Mouse (Mus musculus): ENCODE results near the gene Glb1l2. TPM values are rescaled to one million over a fixed set of nuclear protein-coding genes. Genes with fewer than 3 reads are reported as not detected.

The Glb1l2 gene
- total RNA-seq (2022) = 10 to 100 TPM in 2 of 4 experiments, 1 to 10 TPM in 2; 4.8 to 23.3 (median 10.1) TPM

GRCm38 (mm10) chr9:26805935-26806666 is at the start of gene Glb1l2:
Gene Glb1l2, minus strand, starts transcription at chr9:26806468.
- DNase-seq = peak; percentile 94

DNA sequence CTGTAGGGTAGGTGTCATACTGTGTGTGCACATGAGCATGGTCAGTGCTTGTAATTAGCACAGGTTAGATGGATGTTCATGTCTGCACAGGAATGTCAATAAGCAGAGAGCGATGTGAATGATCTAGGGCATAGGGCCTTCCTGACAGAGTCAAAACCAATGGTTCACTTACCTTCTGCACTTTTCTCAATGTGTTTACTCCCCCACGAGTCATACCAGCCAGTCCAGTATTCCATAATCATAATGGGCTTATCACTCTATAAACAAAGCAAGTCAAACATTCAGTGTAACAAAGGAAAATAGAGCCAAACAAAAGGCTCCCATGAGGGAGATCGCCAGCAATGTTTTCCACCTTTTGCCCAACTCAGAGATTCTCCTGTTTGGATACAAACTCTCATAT is 24.8 kb upstream of the Glb1l2 start:
- DNase-seq = no peak

- DNase-seq = no peak
These were observed 13.7 kb upstream of the Glb1l2 start for GRCm38 (mm10) chr9:26819942-26820341.

GRCm38 (mm10) chr9:26808735-26809134 is 2.5 kb upstream of the Glb1l2 start:
- no peak for DNase-seq

GRCm38 (mm10) chr9:26804321-26804720 is 1.9 kb downstream of the Glb1l2 start:
- no peak for DNase-seq

- DNase-seq = no peak
These were observed 5.9 kb downstream of the Glb1l2 start for GRCm38 (mm10) chr9:26800357-26800756.

GRCm38 (mm10) chr9:26798731-26799130 is 7.5 kb downstream of the Glb1l2 start:
- DNase-seq = no peak

DNA sequence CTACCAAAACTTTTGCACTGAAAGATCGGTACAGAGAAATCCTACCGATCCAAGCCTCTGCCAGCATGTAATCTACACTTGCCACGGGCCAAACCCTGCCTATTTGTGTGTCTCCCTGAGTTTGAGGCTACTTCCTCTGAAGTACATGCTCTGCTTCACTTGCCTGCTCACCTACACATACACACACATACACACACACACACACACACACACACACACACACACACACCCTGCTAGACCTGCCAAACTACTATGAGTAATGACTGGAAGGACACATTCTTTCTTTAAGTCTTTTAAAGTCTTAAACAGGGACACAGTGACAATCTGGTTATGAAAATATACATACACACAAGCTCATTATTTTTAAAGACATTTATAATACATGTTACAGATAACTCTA is 8.1 kb downstream of the Glb1l2 start:
- no peak for DNase-seq

DNA sequence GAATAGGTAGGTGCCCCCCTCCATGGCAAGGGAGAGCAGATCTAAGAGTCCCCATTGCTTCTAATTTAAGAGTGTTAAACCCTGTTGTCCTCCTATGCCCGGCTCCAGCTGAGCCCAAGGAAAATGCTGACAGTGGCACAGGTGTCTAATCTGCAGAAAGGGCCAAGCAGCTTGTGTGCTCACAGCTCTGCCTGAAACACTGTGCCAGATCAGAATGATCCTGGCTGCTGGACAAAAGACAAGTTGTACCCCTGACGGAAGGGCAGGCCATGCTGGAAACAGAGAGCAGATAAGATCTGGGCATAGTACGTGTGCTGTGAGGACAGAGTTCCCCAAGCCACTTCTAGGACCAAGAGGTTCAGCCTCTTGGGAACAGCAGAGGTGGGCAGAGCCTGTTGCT is 13.4 kb downstream of the Glb1l2 start:
- DNase-seq = no peak

DNA sequence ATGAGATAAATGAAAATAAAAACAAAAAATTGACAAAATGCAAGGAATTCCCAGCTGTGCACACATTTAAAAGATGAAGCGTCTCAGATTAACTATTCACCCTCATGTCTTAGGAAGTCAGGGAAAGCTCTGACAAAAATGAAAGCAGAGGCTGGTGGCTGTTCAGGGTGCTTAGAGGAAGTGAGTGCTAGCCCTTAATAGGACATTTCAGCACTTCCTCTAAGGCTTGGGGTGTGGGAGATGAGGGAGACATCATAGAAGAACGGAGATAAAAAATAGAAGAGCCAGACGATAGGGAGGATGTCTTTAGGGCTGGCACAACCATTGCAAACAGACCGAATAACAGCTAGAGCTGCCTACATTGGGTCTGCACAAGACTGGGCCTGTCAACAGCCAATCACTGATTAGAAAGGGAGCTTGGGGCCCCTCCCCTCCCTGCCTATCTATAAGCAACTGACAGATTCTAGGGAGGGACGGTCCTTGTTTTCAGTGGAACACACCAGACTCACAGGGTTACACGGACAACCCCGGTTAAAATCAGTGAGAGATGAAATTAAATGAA is 22.8 kb downstream of the Glb1l2 start:
- DNase-seq = no peak

DNA sequence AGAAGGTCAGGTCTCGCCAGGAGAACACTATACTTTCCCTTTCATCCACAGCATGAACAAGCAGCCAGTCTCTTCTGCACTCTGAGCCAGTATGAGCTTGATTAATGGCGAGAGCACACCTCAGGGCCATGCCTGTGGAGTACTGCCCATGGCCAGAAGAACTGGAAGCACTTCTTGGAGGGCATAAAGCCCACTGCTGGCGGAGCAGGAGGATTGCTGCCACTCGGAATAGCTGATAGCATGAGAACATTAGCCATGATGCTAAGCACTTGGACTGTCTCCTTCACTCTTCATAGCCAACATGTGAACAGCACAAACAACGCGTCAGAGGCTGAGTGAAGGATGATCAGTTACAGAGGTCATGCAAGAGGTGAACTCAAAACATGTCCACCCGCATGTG is 27.8 kb downstream of the Glb1l2 start:
- DNase-seq = no peak

GRCm38 (mm10) chr9:26776122-26776902 is 30.0 kb downstream of the Glb1l2 start:
- no peak for DNase-seq

DNA sequence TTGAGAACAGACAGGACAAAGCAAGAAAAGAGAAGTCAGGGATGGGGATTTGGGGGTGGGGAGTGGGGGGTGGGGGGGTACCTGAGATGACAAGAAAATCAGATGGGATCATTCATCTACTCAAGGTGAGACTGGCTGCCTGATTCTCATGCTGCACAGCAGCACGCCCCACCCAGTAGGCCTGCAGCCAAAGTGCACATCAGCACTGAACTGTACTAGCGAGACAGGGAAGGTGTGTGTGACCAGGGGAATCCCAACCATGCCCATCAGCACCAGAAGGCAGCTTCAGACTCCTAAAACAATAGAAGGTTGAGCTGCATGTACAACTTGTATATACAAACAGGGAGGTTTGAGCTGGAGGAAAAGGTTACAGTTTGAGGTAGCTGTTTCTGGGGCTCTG is 30.6 kb downstream of the Glb1l2 start:
- DNase-seq = no peak

DNA sequence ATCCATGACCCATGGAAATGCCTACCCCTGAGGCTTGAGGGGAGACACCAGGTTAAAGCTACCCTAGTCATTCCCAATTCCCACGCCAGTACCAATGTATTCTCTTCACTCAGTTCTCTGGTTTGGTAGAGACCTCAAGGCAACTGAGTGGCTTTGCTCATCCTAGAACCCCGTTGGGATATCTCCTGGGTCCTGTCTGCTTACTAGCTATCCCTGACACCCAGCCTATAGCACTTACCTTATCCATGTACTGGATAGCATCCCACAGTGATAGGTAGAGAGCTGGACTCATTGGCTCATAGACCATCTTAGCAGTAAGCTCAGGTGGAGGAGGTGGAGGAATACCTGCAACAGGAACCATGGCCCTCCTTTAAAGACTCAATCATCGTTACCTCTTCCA is 38.1 kb downstream of the Glb1l2 start:
- DNase-seq = no peak

GRCm38 (mm10) chr9:26762477-26762876 is 43.8 kb downstream of the Glb1l2 start:
- DNase-seq = no peak

GRCm38 (mm10) chr9:26760576-26760975 is 45.7 kb downstream of the Glb1l2 start:
- peak; percentile 17 for DNase-seq

DNA sequence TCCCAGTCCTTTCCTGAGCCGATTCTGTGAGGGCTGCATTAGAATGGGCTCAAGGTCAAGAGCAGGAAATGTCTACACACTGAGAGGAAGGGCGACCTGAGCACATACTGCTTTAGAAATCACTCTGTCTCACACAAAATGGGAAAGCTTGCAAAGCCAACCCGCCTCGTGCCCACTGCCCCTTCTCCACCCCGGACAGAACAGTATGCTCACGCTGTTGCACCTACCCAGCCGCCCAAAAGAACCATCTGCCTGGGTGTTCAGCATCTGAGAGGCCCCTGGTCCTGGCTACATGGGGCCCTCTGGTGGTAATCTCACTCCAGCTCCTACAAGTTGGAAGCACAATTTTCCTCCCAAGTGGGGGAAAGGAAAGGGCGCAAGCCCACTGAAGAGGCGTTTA is 46.2 kb downstream of the Glb1l2 start:
- peak; percentile 17 for DNase-seq

DNA sequence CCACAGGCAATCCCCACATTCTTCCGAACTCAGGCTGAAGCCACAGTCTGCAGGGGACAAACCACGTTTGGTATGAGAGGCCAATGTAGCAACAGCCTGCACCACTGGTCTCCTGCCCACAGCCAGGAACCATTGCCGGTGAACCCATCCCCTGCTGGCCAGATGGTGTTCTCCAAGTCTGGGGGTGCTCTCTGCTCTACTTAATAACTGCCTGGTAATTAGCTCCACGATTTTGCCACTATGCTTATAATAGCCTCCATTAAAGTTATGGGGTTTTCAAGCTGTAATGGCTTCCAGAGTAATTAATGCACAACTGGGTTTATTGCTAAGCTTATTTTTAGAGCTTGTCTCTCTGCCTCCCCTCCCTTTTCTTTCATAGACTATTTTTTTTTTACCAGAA is 57.4 kb downstream of the Glb1l2 start:
- DNase-seq = no peak

- DNase-seq = no peak
These were observed 59.1 kb downstream of the Glb1l2 start for GRCm38 (mm10) chr9:26747121-26747520.

- DNase-seq = no peak
These were observed 63.5 kb downstream of the Glb1l2 start for GRCm38 (mm10) chr9:26742817-26743216.

GRCm38 (mm10) chr9:26737116-26737515 is 69.2 kb downstream of the Glb1l2 start:
- no peak for DNase-seq

GRCm38 (mm10) chr9:26733986-26734385 is 72.3 kb downstream of the Glb1l2 start:
- DNase-seq = no peak

DNA sequence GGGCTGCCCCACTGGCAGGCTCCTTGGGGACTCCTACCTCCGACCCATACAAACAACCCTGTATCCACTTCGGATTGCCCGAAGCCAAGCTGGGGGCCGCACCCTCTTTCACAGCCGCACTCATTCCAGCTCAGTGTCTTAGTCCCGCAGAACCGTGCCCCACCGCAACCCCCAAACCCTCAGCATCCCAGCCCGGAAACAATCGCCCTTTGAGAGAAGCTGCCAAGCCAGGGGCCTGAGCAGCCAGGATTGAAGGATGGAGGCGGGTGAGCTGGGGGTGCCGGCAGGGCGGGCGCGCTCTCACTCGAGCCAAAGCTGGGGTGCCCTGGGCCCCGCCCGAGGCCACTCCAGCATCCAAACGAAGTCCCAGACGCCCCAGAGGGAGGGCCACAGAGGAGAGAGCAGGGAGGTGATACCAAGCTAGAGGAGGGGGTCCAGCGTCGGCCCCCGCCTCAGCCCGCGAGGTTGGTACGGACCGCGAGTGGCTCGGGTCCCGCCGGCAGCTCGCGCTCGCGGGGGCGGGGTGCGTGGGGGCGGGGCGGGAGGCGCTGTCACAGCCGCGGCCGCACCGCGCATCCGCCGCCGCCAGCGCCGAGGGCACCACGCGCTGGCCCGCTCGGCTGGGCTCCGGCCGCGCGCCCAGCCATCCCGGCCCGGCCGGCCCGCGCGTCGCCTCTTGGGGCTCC is 72.9 kb downstream of the Glb1l2 start, which contains the start of gene B3gat1:
TSS of gene B3gat1 (plus strand) at position 523 of the 686 bp plus-strand sequence.
- no peak for DNase-seq
